In the genomic region with DNA sequence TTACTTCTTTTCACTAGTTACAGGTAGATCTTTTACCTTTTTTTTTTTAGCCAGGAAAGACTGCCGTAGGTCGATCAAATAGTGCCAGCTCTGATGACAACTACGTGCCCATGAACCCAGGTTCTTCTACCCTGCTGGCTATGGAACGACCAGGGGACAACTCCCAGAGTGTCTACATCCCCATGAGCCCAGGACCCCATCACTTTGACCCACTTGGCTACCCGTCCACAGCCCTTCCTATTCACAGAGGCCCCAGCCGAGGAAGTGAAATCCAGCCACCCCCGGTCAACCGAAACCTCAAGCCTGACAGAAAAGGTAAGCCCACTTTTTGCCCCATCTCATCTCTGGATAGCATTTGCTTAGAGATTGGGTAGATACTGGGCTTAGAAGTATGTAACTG, we compare ENCODE assay signal across 33 mouse cellular contexts. TPM values are rescaled to one million over a fixed set of nuclear protein-coding genes. Genes with fewer than 3 reads are reported as not detected.
DNase-seq lines count a peak whose midpoint lies in the region; ATAC-seq lines count a peak whose summit lies in the region.
"Had no signal": no experiment of that assay in that cellular context is flagged by ENCODE, and none has a peak within 500 bp of the region (broad histone marks: within the 10 kb centered on the region; RNA-seq: fewer than 3 reads in every experiment).

No protein-coding gene starts in this region.

- no peaks in the 10 kb centered on the region for H3K9me3 ChIP-seq in hindbrain, embryonic 10.5 days
- H3K9me3 ChIP-seq in hindbrain, embryonic 11.5 days (ENCODE audit: control insufficient read depth, low read length) = no peaks in the 10 kb centered on the region
- no peaks in the 10 kb centered on the region for H3K9me3 ChIP-seq in midbrain, embryonic 11.5 days (ENCODE audit: control insufficient read depth, low read length)
- H3K9me3 ChIP-seq in midbrain, embryonic 13.5 days = no peaks in the 10 kb centered on the region
- H3K9me3 ChIP-seq: embryonic facial prominence, embryonic 13.5 days; forebrain, embryonic 12.5 days; G1E; limb, embryonic 12.5 days; neural tube, embryonic 12.5 days had no signal

- peaks cover 58% of the 10 kb centered on the region for H3K36me3 ChIP-seq in hindbrain, embryonic 10.5 days
- H3K36me3 ChIP-seq in hindbrain, embryonic 11.5 days (ENCODE audit: control insufficient read depth, insufficient read depth, low read length) = no peaks in the 10 kb centered on the region
- H3K36me3 ChIP-seq in midbrain, embryonic 11.5 days (ENCODE audit: control insufficient read depth, insufficient read depth, low read length) = peaks cover 8% of the 10 kb centered on the region
- peaks cover 63% of the 10 kb centered on the region for H3K36me3 ChIP-seq in midbrain, embryonic 13.5 days

- H3K4me2 ChIP-seq in hindbrain, embryonic 11.5 days (replicated peaks; ENCODE audit: low read depth, low read length) = no peak overlapping the region
- no peak overlapping the region for H3K4me2 ChIP-seq in midbrain, embryonic 11.5 days
- H3K4me2 ChIP-seq in midbrain, embryonic 13.5 days (replicated peaks) = no peak overlapping the region
- H3K4me2 ChIP-seq: embryonic facial prominence, embryonic 13.5 days; forebrain, embryonic 12.5 days; hindbrain, embryonic 14.5 days; limb, embryonic 12.5 days; liver, embryonic 11.5 days; neural tube, embryonic 12.5 days had no signal

- WGBS in hindbrain, embryonic 10.5 days = 87% methylated on average over 8 of the region's 8 CpGs
- WGBS in hindbrain, embryonic 11.5 days = 87% methylated on average over 8 of the region's 8 CpGs
- 82% methylated on average over 8 of the region's 8 CpGs for WGBS in midbrain, embryonic 11.5 days
- WGBS in midbrain, embryonic 13.5 days = 82% methylated on average over 8 of the region's 8 CpGs

- ATAC-seq in hindbrain, embryonic 11.5 days (ENCODE audit: low FRiP score) = no peak
- no peak for ATAC-seq in midbrain, embryonic 11.5 days (ENCODE audit: low FRiP score)
- ATAC-seq in midbrain, embryonic 13.5 days = no peak
- ATAC-seq: forebrain, postnatal 0 days; intestine, postnatal 0 days; lung, postnatal 0 days; midbrain, embryonic 16.5 days had no signal

- H3K27ac ChIP-seq in hindbrain, embryonic 10.5 days = no peak overlapping the region
- no peak overlapping the region for H3K27ac ChIP-seq in hindbrain, embryonic 11.5 days (ENCODE audit: low read depth, low read length)
- H3K27ac ChIP-seq in midbrain, embryonic 11.5 days (ENCODE audit: low read depth, low read length) = no peak overlapping the region
- no peak overlapping the region for H3K27ac ChIP-seq in midbrain, embryonic 13.5 days
- H3K27ac ChIP-seq: embryonic facial prominence, embryonic 13.5 days; forebrain, embryonic 12.5 days; hindbrain, embryonic 14.5 days; limb, embryonic 12.5 days; macrophage; neural tube, embryonic 12.5 days; stomach, postnatal 0 days had no signal

- no peak overlapping the region for H3K4me3 ChIP-seq in hindbrain, embryonic 10.5 days
- no peak overlapping the region for H3K4me3 ChIP-seq in hindbrain, embryonic 11.5 days (ENCODE audit: low read depth, low read length)
- H3K4me3 ChIP-seq in midbrain, embryonic 11.5 days (ENCODE audit: low read depth, low read length) = no peak overlapping the region
- H3K4me3 ChIP-seq in midbrain, embryonic 13.5 days (replicated peaks) = no peak overlapping the region
- H3K4me3 ChIP-seq: embryonic facial prominence, embryonic 13.5 days; forebrain, embryonic 12.5 days; limb, embryonic 12.5 days; myocyte; neural tube, embryonic 12.5 days had no signal

- no peak overlapping the region for H3K9ac ChIP-seq in hindbrain, embryonic 11.5 days (ENCODE audit: low read depth, low read length)
- H3K9ac ChIP-seq in midbrain, embryonic 11.5 days (ENCODE audit: low read length) = no peak overlapping the region
- H3K9ac ChIP-seq in midbrain, embryonic 13.5 days (replicated peaks) = no peak overlapping the region
- H3K9ac ChIP-seq: embryonic facial prominence, embryonic 13.5 days; forebrain, embryonic 12.5 days; forebrain, postnatal 0 days; hindbrain, embryonic 14.5 days; limb, embryonic 12.5 days; neural tube, embryonic 12.5 days had no signal

- no peaks in the 10 kb centered on the region for H3K27me3 ChIP-seq in hindbrain, embryonic 10.5 days (ENCODE audit: insufficient read depth, poor library complexity, severe bottlenecking)
- H3K27me3 ChIP-seq in hindbrain, embryonic 11.5 days (ENCODE audit: control insufficient read depth, insufficient read depth, low read length) = no peaks in the 10 kb centered on the region
- no peaks in the 10 kb centered on the region for H3K27me3 ChIP-seq in midbrain, embryonic 11.5 days (ENCODE audit: control insufficient read depth, insufficient read depth, low read length)
- no peaks in the 10 kb centered on the region for H3K27me3 ChIP-seq in midbrain, embryonic 13.5 days
- H3K27me3 ChIP-seq: embryonic facial prominence, embryonic 13.5 days; forebrain, embryonic 12.5 days; limb, embryonic 12.5 days; neural tube, embryonic 12.5 days had no signal

- peak; percentile 1 for DNase-seq in adrenal gland, adult 2 months
- DNase-seq in adrenal gland, adult 8-10 months = no peak
- DNase-seq in hindbrain, embryonic 10.5 days (ENCODE audit: low spot score) = peak; percentile 1
- DNase-seq in hindbrain, embryonic 11.5 days (ENCODE audit: low spot score) = no peak
- peak; percentile 12 for DNase-seq in midbrain, embryonic 11.5 days (ENCODE audit: low spot score, missing footprints)
- DNase-seq in urinary bladder, postnatal 14 days (ENCODE audit: low spot score) = peak; percentile 2
- DNase-seq in urinary bladder, postnatal 10 days (ENCODE audit: low spot score) = no peak
- DNase-seq: adrenal gland, postnatal 36 days; cerebellum, adult 18-20 months; cerebellum, postnatal 10 days; forebrain, postnatal 0 days; gastrocnemius, postnatal 36 days; heart, postnatal 14 days; kidney, adult 9 months; kidney, postnatal 10 days; layer of hippocampus, adult 9-11 months; right cerebral cortex, postnatal 25 days; thymus, postnatal 4 days had no signal

- H3K4me1 ChIP-seq in hindbrain, embryonic 10.5 days (replicated peaks) = no peaks in the 10 kb centered on the region
- no peaks in the 10 kb centered on the region for H3K4me1 ChIP-seq in hindbrain, embryonic 11.5 days (replicated peaks; ENCODE audit: control insufficient read depth, insufficient read depth, low read length)
- H3K4me1 ChIP-seq in midbrain, embryonic 11.5 days (ENCODE audit: control insufficient read depth, insufficient read depth, low read length) = no peaks in the 10 kb centered on the region
- no peaks in the 10 kb centered on the region for H3K4me1 ChIP-seq in midbrain, embryonic 13.5 days (replicated peaks)
- H3K4me1 ChIP-seq: embryonic facial prominence, embryonic 13.5 days; forebrain, embryonic 12.5 days; limb, embryonic 12.5 days; neural tube, embryonic 12.5 days had no signal

RNA-seq across cellular contexts. Expression of a gene that starts 30.5 kb away (rescaled TPM):
- 1 to 10 TPM; 7.0 to 8.5 TPM for total RNA-seq in adrenal gland, adult 2 months (2021)
- polyA plus RNA-seq in adrenal gland, adult 2 months (2012; rRNA removed) = 8.4 and 11.1 TPM in 2 replicates
- total RNA-seq in adrenal gland, adult 8-10 months (2022) = 10 to 100 TPM; 10.8 to 29.5 (median 17.7) TPM
- polyA plus RNA-seq in hindbrain, embryonic 10.5 days (2016; fragmentation: Nextera tagmentation; extraction: Ambion mirVana) = 2.3 and 2.7 TPM in 2 replicates
- polyA plus RNA-seq in hindbrain, embryonic 11.5 days (2014; fragmentation: Nextera tagmentation; extraction: Ambion mirVana) = 2.7 and 2.9 TPM in 2 replicates
- polyA plus RNA-seq in midbrain, embryonic 11.5 days (2014; fragmentation: Nextera tagmentation; extraction: Ambion mirVana) = 2.5 and 2.9 TPM in 2 replicates
- polyA plus RNA-seq in midbrain, embryonic 13.5 days (2015; fragmentation: Nextera tagmentation; extraction: Ambion mirVana) = 2.6 and 2.8 TPM in 2 replicates
- total RNA-seq: common myeloid progenitor, adult 5-6 weeks had no signal

RNA-seq across cellular contexts. Expression of a gene that starts 30.8 kb away (rescaled TPM):
- total RNA-seq in adrenal gland, adult 2 months (2021) = 10 to 100 TPM in 1 of 2 experiments, 1 to 10 TPM in 1; 7.3 to 11.4 TPM
- 5.3 and 5.6 TPM in 2 replicates for polyA plus RNA-seq in adrenal gland, adult 2 months (2012; rRNA removed)
- total RNA-seq in adrenal gland, adult 8-10 months (2022) = 1 to 10 TPM; 8.2 to 10.0 (median 9.0) TPM
- 4.5 and 4.8 TPM in 2 replicates for polyA plus RNA-seq in hindbrain, embryonic 10.5 days (2016; fragmentation: Nextera tagmentation; extraction: Ambion mirVana)
- polyA plus RNA-seq in hindbrain, embryonic 11.5 days (2014; fragmentation: Nextera tagmentation; extraction: Ambion mirVana) = 6.1 and 6.8 TPM in 2 replicates
- 4.6 and 5.8 TPM in 2 replicates for polyA plus RNA-seq in midbrain, embryonic 11.5 days (2014; fragmentation: Nextera tagmentation; extraction: Ambion mirVana)
- 6.9 and 8.3 TPM in 2 replicates for polyA plus RNA-seq in midbrain, embryonic 13.5 days (2015; fragmentation: Nextera tagmentation; extraction: Ambion mirVana)

Comparison
In these comparisons a context has a peak if more than half of its experiments do, and no peak if none do; other contexts are left out.
1. DNase-seq: peak in adrenal gland, adult 2 months (single experiment), hindbrain, embryonic 10.5 days (single experiment), midbrain, embryonic 11.5 days (single experiment) and urinary bladder, postnatal 14 days (single experiment); none in adrenal gland, adult 8-10 months (single experiment), hindbrain, embryonic 11.5 days (single experiment) and urinary bladder, postnatal 10 days (single experiment).